Mouse (Mus musculus): ENCODE measurements around the gene 4931406P16Rik. TPM values are rescaled to one million over a fixed set of nuclear protein-coding genes. Genes with fewer than 3 reads are reported as not detected.

Gene 4931406P16Rik
- polyA plus RNA-seq, 1 experiment, result 15.8 TPM

DNA sequence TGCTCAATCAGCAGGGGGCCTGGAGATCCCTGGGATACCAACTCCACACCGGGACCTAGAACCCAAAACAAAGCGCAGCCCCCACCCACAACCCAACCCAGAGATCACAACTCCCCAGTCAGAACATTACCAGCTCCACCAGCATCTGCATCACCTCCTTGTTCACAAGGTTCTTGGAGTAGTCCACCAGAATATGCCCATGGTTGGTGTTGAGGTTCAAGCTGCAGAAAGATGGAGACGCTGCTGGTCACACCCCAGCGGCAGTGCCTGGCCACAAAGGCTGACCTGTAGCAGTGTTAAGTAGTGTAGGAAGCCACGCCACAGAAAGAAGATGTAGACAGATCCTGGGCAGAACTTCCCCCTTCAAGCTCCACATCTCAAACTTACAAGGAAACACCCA, 84.2 kb downstream of the 4931406P16Rik start:
- TF ChIP-seq CTCF (IDR thresholded peaks at IDR 0.05; ENCODE audit: extremely low read depth, insufficient read length, insufficient replicate concordance, low read depth, low read length) (no peak), POLR2A (IDR thresholded peaks at IDR 0.05; ENCODE audit: low read depth, low read length) (no peak)
- peaks cover 30% of the 10 kb centered on the region for H3K4me1 ChIP-seq (ENCODE audit: control insufficient read depth, insufficient read depth, insufficient read length, low read length)
- 21% methylated on average over 5 of the region's 5 CpGs for whole genome bisulfite sequencing
- H3K27me3 ChIP-seq (ENCODE audit: control insufficient read depth, insufficient read depth, low read length), result no peaks in the 10 kb centered on the region
- H3K27ac ChIP-seq (ENCODE audit: insufficient read depth, low read depth, low read length), result peak overlapping the region; percentile 81
- H3K36me3 ChIP-seq (ENCODE audit: control insufficient read depth, insufficient read depth, low read length), result peaks cover 36% of the 10 kb centered on the region
- peak overlapping the region; percentile 73 for H3K4me3 ChIP-seq (ENCODE audit: low read depth, low read length)

DNA sequence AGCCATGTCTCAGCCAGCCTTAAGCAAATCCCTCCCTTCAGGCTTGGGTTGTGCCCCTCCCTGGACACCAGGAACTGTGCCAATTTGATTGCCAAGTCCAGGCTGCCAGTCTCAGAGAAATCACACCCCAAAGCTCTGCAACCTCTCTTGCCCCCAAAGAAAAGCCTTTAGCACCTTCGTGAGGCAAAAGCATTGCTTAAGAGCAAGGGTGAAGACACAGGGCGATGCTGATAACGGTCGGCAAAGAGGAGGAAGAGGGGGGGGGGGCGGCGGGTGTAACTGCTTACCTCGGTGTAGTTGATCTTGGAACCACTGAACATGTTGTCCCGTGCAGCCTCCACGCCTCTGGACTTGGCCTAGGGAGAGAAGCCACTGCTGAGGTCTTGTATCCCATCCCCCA, 84.7 kb downstream of the 4931406P16Rik start:
- peak overlapping the region; percentile 73 for H3K4me3 ChIP-seq (ENCODE audit: low read depth, low read length)
- peak overlapping the region; percentile 8; the same call in 1 of the 2 replicates for H3K27ac ChIP-seq (ENCODE audit: insufficient read depth, low read depth, low read length)
- 4% methylated on average over 8 of the region's 9 CpGs for WGBS
- TF ChIP-seq POLR2A (IDR thresholded peaks at IDR 0.05; ENCODE audit: low read depth, low read length) (no peak), CTCF (IDR thresholded peaks at IDR 0.05; ENCODE audit: extremely low read depth, insufficient read length, insufficient replicate concordance, low read depth, low read length) (no peak)
- no peaks in the 10 kb centered on the region for H3K27me3 ChIP-seq (ENCODE audit: control insufficient read depth, insufficient read depth, low read length)
- H3K36me3 ChIP-seq (ENCODE audit: control insufficient read depth, insufficient read depth, low read length), result peaks cover 38% of the 10 kb centered on the region
- peaks cover 31% of the 10 kb centered on the region for H3K4me1 ChIP-seq (ENCODE audit: control insufficient read depth, insufficient read depth, insufficient read length, low read length)

DNA sequence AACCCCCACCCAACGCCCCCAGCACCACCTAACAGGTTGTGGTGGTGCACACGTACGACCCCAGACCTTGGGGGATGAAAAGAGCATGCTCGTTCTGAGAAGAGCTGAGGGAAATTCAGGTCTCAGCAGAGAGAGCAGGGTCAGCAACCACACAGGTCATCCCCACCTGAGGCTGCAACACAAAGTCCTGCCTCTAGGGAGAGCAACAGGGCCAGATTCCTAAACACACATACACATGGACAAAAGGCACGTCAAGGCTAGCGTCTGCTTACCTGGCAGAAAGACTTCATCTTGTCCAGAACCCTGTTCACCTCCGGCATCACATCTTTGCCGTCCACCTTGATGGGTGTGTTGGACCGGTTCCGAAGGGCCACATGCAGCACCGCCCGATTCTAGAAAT, 86.5 kb downstream of the 4931406P16Rik start:
- peaks cover 31% of the 10 kb centered on the region for H3K4me1 ChIP-seq (ENCODE audit: control insufficient read depth, insufficient read depth, insufficient read length, low read length)
- peak overlapping the region; percentile 74 for H3K27ac ChIP-seq (ENCODE audit: insufficient read depth, low read depth, low read length)
- H3K27me3 ChIP-seq (ENCODE audit: control insufficient read depth, insufficient read depth, low read length), result no peaks in the 10 kb centered on the region
- no peak overlapping the region for H3K4me3 ChIP-seq (ENCODE audit: low read depth, low read length)
- TF ChIP-seq POLR2A (IDR thresholded peaks at IDR 0.05; ENCODE audit: low read depth, low read length), result no peak
- TF ChIP-seq CTCF (IDR thresholded peaks at IDR 0.05; ENCODE audit: extremely low read depth, insufficient read length, insufficient replicate concordance, low read depth, low read length), result 0 out of 2 replicates have a peak, but pooled peaks have one; percentile 4
- H3K36me3 ChIP-seq (ENCODE audit: control insufficient read depth, insufficient read depth, low read length), result peaks cover 53% of the 10 kb centered on the region
- 85% methylated on average over 12 of the region's 12 CpGs for WGBS

DNA sequence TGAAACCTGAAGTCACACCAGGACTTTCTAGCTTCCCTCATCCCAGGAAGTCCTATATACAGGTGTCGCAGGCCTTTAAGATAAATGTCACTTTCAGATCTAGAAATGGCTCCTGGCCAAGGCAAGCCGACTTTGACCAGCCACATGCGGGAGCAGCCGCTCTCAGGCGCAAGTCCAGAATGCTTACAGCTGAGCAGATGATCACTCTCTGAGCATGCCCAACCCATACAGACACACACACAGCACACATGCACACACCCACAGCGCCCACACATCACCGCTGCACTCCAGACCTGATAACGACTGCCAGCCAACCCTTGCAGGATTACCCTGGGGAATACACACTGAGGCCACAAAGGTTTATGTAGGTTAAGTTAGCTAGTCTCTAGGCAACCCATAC, 87.3 kb downstream of the 4931406P16Rik start:
- TF ChIP-seq POLR2A (IDR thresholded peaks at IDR 0.05; ENCODE audit: low read depth, low read length), result no peak
- no peak for TF ChIP-seq CTCF (IDR thresholded peaks at IDR 0.05; ENCODE audit: extremely low read depth, insufficient read length, insufficient replicate concordance, low read depth, low read length)
- peak overlapping the region; percentile 83 for H3K27ac ChIP-seq (ENCODE audit: insufficient read depth, low read depth, low read length)
- H3K36me3 ChIP-seq (ENCODE audit: control insufficient read depth, insufficient read depth, low read length), result peaks cover 58% of the 10 kb centered on the region
- no peak overlapping the region for H3K4me3 ChIP-seq (ENCODE audit: low read depth, low read length)
- WGBS, result 19% methylated on average over 8 of the region's 8 CpGs
- peaks cover 31% of the 10 kb centered on the region for H3K4me1 ChIP-seq (ENCODE audit: control insufficient read depth, insufficient read depth, insufficient read length, low read length)
- no peaks in the 10 kb centered on the region for H3K27me3 ChIP-seq (ENCODE audit: control insufficient read depth, insufficient read depth, low read length)

DNA sequence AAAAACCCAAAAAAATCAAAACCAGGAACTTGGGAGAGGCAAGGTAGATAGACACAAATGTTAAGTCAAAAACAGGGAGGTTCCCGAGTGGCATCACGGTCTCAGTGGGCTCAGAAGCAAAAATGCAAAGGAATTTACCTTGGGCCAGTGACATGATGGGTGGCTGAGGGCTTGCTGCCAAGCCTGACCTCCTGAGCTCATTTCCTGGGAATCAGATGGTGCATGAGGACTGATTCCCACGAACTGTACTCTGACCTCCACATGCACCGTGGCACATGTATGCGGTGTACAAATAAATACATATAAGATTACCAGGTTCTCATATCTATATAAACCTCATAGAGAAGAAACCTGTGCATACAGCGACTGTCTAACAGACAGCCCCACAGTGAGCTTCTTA, 89.0 kb downstream of the 4931406P16Rik start:
- Histone ChIP-seq H3K4me1 (ENCODE audit: control insufficient read depth, insufficient read depth, insufficient read length, low read length) (peaks cover 32% of the 10 kb centered on the region), H3K27ac (ENCODE audit: insufficient read depth, low read depth, low read length) (no peak overlapping the region), H3K27me3 (ENCODE audit: control insufficient read depth, insufficient read depth, low read length) (no peaks in the 10 kb centered on the region), H3K4me3 (ENCODE audit: low read depth, low read length) (no peak overlapping the region), H3K36me3 (ENCODE audit: control insufficient read depth, insufficient read depth, low read length) (peaks cover 73% of the 10 kb centered on the region)
- TF ChIP-seq CTCF (IDR thresholded peaks at IDR 0.05; ENCODE audit: extremely low read depth, insufficient read length, insufficient replicate concordance, low read depth, low read length) (no peak), POLR2A (IDR thresholded peaks at IDR 0.05; ENCODE audit: low read depth, low read length) (no peak)
- 67% methylated on average over 6 of the region's 6 CpGs for WGBS

DNA sequence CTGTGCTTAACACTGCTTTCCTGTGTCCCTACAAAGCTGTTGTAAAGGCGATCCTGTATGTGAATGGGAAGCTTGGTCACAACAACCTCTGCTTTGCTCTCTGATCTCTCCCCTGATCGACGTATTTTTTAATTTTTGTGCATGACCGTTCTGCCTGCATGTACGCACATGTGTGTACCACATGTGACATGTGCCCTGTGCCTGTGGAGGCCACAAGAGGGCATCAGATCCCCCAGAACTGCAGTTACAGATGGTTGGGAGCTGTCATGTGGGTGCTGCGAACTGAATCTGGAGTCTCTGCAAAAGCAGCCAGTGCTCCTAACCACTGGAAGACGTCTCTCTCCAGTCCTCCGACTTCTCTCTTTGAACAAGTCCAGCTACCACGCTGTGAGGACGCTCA, 91.0 kb downstream of the 4931406P16Rik start:
- H3K4me1 ChIP-seq (ENCODE audit: control insufficient read depth, insufficient read depth, insufficient read length, low read length), result peaks cover 34% of the 10 kb centered on the region; the same call in 1 of the 2 replicates
- no peak overlapping the region for H3K27ac ChIP-seq (ENCODE audit: insufficient read depth, low read depth, low read length)
- H3K27me3 ChIP-seq (ENCODE audit: control insufficient read depth, insufficient read depth, low read length), result no peaks in the 10 kb centered on the region
- TF ChIP-seq POLR2A (IDR thresholded peaks at IDR 0.05; ENCODE audit: low read depth, low read length), result no peak
- TF ChIP-seq CTCF (IDR thresholded peaks at IDR 0.05; ENCODE audit: extremely low read depth, insufficient read length, insufficient replicate concordance, low read depth, low read length), result no peak
- peaks cover 80% of the 10 kb centered on the region for H3K36me3 ChIP-seq (ENCODE audit: control insufficient read depth, insufficient read depth, low read length)
- no peak overlapping the region for H3K4me3 ChIP-seq (ENCODE audit: low read depth, low read length)
- WGBS, result 97% methylated on average over 10 of the region's 10 CpGs

DNA sequence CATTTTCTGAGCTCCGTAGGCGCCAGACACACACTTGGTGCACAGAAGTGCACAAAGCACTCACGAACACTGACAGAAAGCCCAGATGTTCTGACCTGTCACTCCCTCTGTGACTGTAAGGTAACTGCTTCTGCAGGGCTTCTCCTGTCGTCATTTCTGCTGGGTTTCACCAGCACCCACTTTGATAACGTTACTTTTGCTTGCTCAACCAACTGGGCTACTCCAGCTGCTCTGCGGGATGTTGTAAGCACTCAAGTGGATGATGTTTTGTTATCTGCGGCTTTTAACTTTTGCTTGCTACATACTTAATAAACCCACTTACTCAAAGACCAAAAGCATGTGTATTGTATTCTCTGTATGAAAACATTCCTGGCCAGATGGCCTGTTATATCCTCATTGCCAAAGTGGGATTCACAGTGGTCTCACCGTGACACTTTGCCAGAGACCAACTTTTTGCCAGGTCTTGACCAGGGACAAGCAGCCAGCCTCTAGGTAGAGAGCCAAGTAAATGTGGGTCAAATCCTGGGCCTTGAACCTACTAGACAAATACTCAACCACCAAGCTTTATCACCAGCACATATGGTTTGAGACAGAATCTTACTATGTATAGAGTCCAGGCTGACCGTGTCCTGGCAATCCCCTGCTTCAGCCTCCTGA, 91.6 kb downstream of the 4931406P16Rik start:
- no peak overlapping the region for H3K27ac ChIP-seq (ENCODE audit: insufficient read depth, low read depth, low read length)
- peaks cover 28% of the 10 kb centered on the region; the same call in 1 of the 2 replicates for H3K4me1 ChIP-seq (ENCODE audit: control insufficient read depth, insufficient read depth, insufficient read length, low read length)
- no peaks in the 10 kb centered on the region for H3K27me3 ChIP-seq (ENCODE audit: control insufficient read depth, insufficient read depth, low read length)
- H3K36me3 ChIP-seq (ENCODE audit: control insufficient read depth, insufficient read depth, low read length), result peaks cover 77% of the 10 kb centered on the region
- TF ChIP-seq POLR2A (IDR thresholded peaks at IDR 0.05; ENCODE audit: low read depth, low read length) (no peak), CTCF (IDR thresholded peaks at IDR 0.05; ENCODE audit: extremely low read depth, insufficient read length, insufficient replicate concordance, low read depth, low read length) (no peak)
- 79% methylated on average over 9 of the region's 9 CpGs for WGBS
- no peak overlapping the region for H3K4me3 ChIP-seq (ENCODE audit: low read depth, low read length)

All from small intestine, adult 2 months (tissue).